Mouse (Mus musculus): Measurements from ENCODE around the gene Elmod2.

The Elmod2 gene

DNA sequence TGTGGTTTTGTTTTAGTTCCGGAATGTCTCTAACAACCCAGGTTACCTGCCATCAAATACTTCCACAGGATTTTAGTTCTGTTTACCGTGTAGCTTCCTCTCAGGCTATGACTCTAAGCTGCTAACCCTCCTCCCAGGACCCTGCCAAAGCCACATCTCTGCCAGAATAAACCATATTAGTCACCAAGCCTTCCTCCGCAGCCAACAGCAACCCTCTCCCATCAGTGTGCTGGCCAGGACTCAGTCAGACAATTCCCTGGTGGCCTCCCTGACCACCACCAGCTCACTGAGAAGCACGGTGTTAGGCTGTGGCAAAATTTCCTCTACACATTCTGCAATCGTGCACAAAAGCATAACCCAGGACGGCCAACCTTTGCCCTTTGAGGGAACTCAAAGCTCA is 53.9 kb downstream of the Elmod2 start:
- DNase-seq (ENCODE audit: low spot score in 2 of 2), result no peak

DNA sequence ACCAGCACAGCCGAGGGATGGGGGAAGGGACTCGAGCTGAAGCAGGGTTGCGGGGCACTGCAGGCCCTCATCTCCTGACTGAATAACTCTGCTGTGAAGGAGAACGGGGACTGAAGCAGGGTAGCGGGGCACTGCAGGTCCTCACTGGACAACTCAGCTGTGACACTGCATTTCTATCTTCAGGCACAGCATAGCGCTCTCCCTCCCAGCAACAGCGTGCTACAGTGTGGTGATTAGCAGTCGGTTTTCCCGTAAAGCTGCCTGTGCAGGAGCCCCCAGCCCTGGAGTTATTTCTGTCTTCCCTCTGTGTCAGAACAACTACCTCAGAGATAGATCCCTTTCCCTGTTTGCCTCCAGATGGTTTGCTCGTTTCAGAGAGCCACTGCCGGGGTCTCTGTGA is 57.8 kb downstream of the Elmod2 start:
- no peak for DNase-seq (ENCODE audit: low spot score in 2 of 2)

DNA sequence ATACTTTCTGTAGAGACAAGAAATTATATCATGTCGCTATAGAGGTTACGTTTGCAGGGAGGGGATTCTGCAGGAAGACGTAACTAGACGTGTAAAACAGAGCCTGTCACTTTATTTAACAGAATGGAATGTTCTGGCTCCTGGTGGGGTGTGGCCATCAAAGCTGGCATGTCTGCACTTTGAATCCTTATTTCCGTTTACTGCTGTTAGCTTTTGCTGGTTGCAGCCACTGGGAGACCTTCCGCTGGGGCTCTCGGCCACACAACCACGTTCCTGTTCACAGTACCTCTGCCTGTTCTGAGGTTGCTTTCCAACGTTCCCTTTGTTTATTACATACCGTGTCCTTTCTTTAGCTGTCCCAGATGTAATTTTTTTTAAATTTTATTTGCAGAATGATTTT is 59.8 kb downstream of the Elmod2 start:
- no peak for DNase-seq (ENCODE audit: low spot score in 2 of 2)

DNA sequence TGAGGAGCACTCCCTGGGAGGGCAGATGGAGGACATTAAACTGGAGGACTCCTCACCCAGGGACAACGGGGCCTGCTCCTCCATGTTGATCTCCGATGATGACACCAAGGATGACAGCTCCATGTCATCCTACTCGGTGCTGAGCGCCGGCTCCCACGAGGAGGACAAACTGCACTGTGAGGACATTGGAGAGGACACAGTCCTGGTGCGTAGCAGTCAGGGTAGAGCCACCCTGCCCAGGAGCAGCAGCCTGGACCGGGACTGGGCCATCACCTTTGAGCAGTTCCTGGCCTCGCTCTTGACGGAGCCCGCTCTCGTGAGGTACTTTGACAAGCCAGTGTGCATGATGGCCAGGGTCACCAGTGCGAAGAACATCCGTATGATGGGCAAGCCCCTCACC is 61.1 kb downstream of the Elmod2 start:
- no peak for DNase-seq (ENCODE audit: low spot score in 2 of 2)

Measured in frontal cortex, postnatal 14 days (tissue).